Mouse (Mus musculus): ENCODE data around the gene Mettl17.
A peak's percentile ranks its signal among the peaks of the same experiment; 100 is the strongest.

- TF ChIP-seq CTCF (IDR thresholded peaks at IDR 0.05) (no peak; the same call in 1 of the 2 replicates), POLR2A (IDR thresholded peaks at IDR 0.05; ENCODE audit: insufficient read depth, low read depth, low read length) (no peak), EP300 (IDR thresholded peaks at IDR 0.05; ENCODE audit: insufficient read depth, low read depth, low read length) (peak; percentile 91)
Measured at GRCm38 (mm10) chr14:51902806-51903710, 18.4 kb downstream of the Mettl17 start.
